Mouse (Mus musculus) lung, adult 2 months (tissue): ENCODE measurements around the gene Tgif1.

Source experiments
- CTCF ChIP-seq: fragments of 200-500 bp; IDR thresholded peaks from 2 replicates; pipeline ENCODE4 v1.5.1; 2011; ENCODE audit warnings: mild to moderate bottlenecking, low read length, control low read depth; ENCODE audit not compliant: insufficient read depth
- POLR2A ChIP-seq: fragments of 200-500 bp; IDR thresholded peaks from 2 replicates; pipeline ENCODE4 v1.6.1; 2011; ENCODE audit warnings: low read depth, mild to moderate bottlenecking, control low read depth, low read length, borderline replicate concordance; ENCODE audit errors: extremely low read depth

DNA sequence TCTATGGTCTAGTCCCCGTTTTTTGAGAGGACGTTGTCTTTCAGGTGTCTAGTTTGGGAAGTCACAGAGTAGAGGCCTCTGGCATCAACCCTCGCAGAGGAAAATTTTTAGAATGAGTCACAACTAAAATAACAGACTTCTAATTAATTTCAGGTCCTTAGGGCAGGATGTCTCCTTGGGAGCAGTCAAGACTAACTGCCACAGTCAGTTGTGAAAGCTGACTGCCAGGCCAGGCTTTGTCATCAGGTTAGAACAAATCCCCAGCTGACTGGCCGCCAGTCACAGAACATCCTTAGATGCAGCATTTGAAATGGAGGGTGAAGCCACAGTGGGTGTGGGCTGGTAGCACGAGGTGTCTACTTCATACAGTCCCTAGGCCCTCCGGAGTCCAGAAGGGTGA, 46.3 kb upstream of the Tgif1 start:
- no peak for TF ChIP-seq POLR2A
- no peak for TF ChIP-seq CTCF
